8 mouse cellular contexts compared by ENCODE assay signal in the genomic region with DNA sequence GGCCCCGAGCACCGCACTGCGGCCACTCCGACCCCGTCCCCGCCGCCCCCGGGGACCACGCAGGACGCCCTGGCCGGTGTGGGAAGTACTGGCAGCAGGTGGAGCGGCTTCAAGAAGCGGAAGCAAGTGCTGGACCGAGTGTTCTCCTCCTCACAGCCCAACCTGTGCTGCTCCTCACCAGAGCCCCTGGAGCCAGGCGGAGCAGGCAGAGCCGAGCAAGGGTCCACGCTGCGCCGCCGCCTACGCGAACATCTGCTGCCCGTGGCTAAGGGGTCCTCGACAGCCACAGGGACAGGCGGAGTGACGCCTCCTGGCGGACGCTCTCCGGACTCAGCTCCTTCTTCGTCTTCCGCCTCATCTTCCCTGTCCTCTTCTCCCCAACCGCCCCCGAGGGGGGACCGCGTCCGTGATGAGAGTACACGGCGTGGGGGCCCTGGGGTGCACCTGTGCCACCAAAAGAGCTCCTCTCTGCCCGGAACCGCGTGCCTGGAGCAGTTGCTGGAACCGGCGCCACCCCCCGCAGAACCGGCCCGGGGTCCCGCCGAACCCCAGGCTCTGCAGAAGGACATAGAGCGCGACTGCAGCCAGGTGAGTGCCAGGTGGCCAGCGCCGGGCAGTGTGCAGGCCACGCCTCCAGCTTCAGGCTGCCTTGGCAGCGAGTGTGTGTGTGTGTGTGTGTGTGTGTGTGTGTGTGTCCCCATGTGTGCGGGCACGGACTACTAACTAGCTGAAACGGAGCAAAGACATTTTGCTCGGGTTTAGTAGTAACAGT. TPM values are rescaled to one million over a fixed set of nuclear protein-coding genes. Genes with fewer than 3 reads are reported as not detected.
DNase-seq lines count a peak whose midpoint lies in the region; ATAC-seq lines count a peak whose summit lies in the region.

No protein-coding gene starts in this region.

- peaks cover 12% of the 10 kb centered on the region for H3K4me1 ChIP-seq in hindbrain, embryonic 13.5 days (replicated peaks)

- H3K27ac ChIP-seq in hindbrain, embryonic 13.5 days = no peak overlapping the region

- peak; percentile 57 for DNase-seq in ZHBTc4 (ENCODE audit: low read depth, low spot score)
- DNase-seq in cerebellum, postnatal 10 days = peak; percentile 89 to 91
- DNase-seq in frontal cortex, postnatal 10 days (ENCODE audit: low spot score in 2 of 2) = peak; percentile 34 to 66
- peak; percentile 35 for DNase-seq in left cerebral cortex, adult 11 months (ENCODE audit: low spot score)
- DNase-seq in lung, postnatal 10 days = peak; percentile 40
- peak; percentile 37 for DNase-seq in ovary, adult 18-20 months (ENCODE audit: low spot score)
- no peak for DNase-seq in yolk sac, embryonic 10.5 days (ENCODE audit: low spot score)

- ATAC-seq in hindbrain, embryonic 13.5 days (ENCODE audit: low FRiP score) = peak; percentile 94

- H3K27me3 ChIP-seq in hindbrain, embryonic 13.5 days = peaks cover 36% of the 10 kb centered on the region

- H3K4me2 ChIP-seq in hindbrain, embryonic 13.5 days = peak overlapping the region; percentile 97

- H3K36me3 ChIP-seq in hindbrain, embryonic 13.5 days = no peaks in the 10 kb centered on the region

- H3K9me3 ChIP-seq in hindbrain, embryonic 13.5 days = no peaks in the 10 kb centered on the region

- H3K4me3 ChIP-seq in hindbrain, embryonic 13.5 days = peak overlapping the region; percentile 78

- peak overlapping the region; percentile 82 for H3K9ac ChIP-seq in hindbrain, embryonic 13.5 days

- under 1% methylated on average over 54 of the region's 58 CpGs for WGBS in hindbrain, embryonic 13.5 days

RNA-seq across cellular contexts. Expression of a gene that starts 0.5 kb away (rescaled TPM):
- 3.0 and 3.5 TPM in 2 replicates for polyA plus RNA-seq in hindbrain, embryonic 13.5 days (2015; fragmentation: Nextera tagmentation; extraction: Ambion mirVana)
